Mouse (Mus musculus) limb, embryonic 13.5 days (tissue): ENCODE data around the gene Cd68. TPM values are rescaled to one million over a fixed set of nuclear protein-coding genes. Genes with fewer than 3 reads are reported as not detected.
A peak's percentile ranks its signal among the peaks of the same experiment; 100 is the strongest.
"Not testable (repeated sequence)": the region's sequence is repeated elsewhere in the genome, so short reads cannot be mapped to it uniquely, and the experiment has no call there.

Source experiments
- ATAC-seq: fragments of 200-750 bp; cut with Nextera tagmentation; 2 replicates; pipeline ENCODE4 v1.8.0; 2017; ENCODE audit warnings: low read depth, moderate number of reproducible peaks, moderate TSS enrichment; ENCODE audit not compliant: low FRiP score
- H3K27ac ChIP-seq: fragments of 300-500 bp; sonication (generic); 2 replicates; pipeline ENCODE4 v1.5.1; 2015; ENCODE audit warnings: inconsistent platforms, mild to moderate bottlenecking, moderate library complexity
- H3K27me3 ChIP-seq: fragments of 300-500 bp; sonication (generic); 2 replicates; pipeline ENCODE4 v1.6.1; 2015; ENCODE audit warnings: mild to moderate bottlenecking, inconsistent platforms
- H3K36me3 ChIP-seq: fragments of 300-500 bp; sonication (generic); 2 replicates; pipeline ENCODE4 v1.6.1; 2015; ENCODE audit warnings: inconsistent platforms, mild to moderate bottlenecking, moderate library complexity
- H3K4me1 ChIP-seq: fragments of 300-500 bp; sonication (generic); 2 replicates; pipeline ENCODE4 v1.6.1; 2015; ENCODE audit warnings: inconsistent platforms
- H3K4me2 ChIP-seq: fragments of 300-500 bp; sonication (generic); replicated peaks from 2 replicates; pipeline ENCODE4 v1.6.1; 2015; ENCODE audit warnings: inconsistent platforms, mild to moderate bottlenecking, moderate library complexity
- H3K4me3 ChIP-seq: fragments of 300-500 bp; sonication (generic); 2 replicates; pipeline ENCODE4 v1.5.1; 2015; ENCODE audit warnings: moderate library complexity, mild to moderate bottlenecking, inconsistent platforms
- H3K9ac ChIP-seq: fragments of 300-500 bp; sonication (generic); 2 replicates; pipeline ENCODE4 v1.6.1; 2015; ENCODE audit warnings: mild to moderate bottlenecking, inconsistent platforms
- H3K9me3 ChIP-seq: fragments of 300-500 bp; sonication (generic); 2 replicates; pipeline ENCODE4 v1.6.1; 2016; ENCODE audit warnings: inconsistent platforms
- WGBS: fragments of 180-500 bp; shearing (Covaris S2); methylation state at CpG from one replicate; pipeline ENCODE4 v1.1.7; 2015; 5-methylcytosine and 5-hydroxymethylcytosine counted together
- polyA plus RNA-seq: library from polyadenylated mRNA; unstranded; fragments of >200 nt; fragmentation: Nextera tagmentation; extraction: Ambion mirVana; gene quantifications from 2 replicates; pipeline ENCODE4 v1.2.1, GENCODE M21; 2015

Cd68 gene
- polyA plus RNA-seq, 1 experiment from 2014 or later, result 14.8 TPM

DNA sequence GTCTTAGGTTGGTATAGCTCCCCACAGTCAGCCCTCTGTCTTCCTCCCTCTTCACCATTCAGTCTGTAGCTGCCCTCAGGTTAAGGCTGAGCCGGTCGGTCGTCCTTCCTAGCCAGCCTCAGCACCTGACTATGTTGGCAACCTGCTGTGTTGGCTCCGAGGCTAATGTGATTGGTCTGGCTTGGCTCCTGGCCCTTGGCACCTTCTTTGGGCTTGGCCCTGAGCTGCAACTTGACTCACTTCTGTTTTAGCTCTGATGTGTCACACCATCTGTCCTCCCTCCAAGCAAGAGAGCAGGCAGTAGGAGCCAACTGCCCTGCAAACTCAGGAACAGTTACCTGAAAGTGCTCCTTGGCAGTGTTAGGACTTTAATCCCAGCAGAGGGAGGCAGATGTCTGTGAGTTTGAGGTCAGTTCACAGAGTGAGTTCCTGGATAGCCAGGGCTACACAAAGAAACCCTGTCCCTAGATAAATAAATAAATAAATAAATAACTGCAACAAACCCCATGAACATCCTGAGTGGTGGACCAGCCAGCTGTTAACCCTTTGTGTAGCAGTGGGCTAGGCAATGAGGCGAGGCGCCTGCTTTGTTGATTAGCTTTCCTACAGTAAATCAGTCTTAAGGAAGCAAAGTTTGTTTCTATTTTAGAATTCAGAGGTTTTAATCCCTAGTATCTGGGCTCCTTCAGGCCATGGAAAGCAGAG, 41.0 kb upstream of the Cd68 start:
- ATAC-seq, result no peak
- no peak overlapping the region for H3K4me3 ChIP-seq
- WGBS, result 46% methylated on average over 6 of the region's 6 CpGs

DNA sequence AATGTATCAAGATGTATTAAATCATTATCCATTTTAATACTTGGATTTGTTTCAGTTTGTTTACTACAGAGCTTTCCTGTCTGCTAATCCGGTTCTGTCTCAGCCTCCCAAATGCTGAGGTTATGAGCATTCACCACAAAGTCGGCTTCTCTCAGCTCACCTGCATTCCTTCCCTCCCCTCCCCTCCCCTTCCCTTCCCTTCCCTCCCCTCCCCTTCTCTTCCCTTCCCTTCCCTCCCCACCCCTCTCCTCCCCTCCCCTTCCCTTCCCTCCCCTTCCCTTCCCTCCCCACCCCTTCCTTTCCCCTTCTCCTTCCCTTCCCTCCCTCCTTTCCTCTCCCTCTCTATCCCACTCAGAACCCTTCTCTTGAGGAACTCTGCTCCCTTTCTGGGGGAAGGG, 38.7 kb upstream of the Cd68 start:
- WGBS, result 42% methylated on average over 2 of the region's 2 CpGs
- no peak overlapping the region for H3K4me3 ChIP-seq

More for the DNA sequence above, 41.0 kb upstream of the Cd68 start:
- H3K4me1 ChIP-seq, result peaks cover 12% of the 10 kb centered on the region
- no peak overlapping the region for H3K9ac ChIP-seq
- H3K36me3 ChIP-seq, result no peaks in the 10 kb centered on the region
- H3K9me3 ChIP-seq, result no peaks in the 10 kb centered on the region
- no peak overlapping the region for H3K4me2 ChIP-seq
- no peak overlapping the region for H3K27ac ChIP-seq
- no peaks in the 10 kb centered on the region for H3K27me3 ChIP-seq

DNA sequence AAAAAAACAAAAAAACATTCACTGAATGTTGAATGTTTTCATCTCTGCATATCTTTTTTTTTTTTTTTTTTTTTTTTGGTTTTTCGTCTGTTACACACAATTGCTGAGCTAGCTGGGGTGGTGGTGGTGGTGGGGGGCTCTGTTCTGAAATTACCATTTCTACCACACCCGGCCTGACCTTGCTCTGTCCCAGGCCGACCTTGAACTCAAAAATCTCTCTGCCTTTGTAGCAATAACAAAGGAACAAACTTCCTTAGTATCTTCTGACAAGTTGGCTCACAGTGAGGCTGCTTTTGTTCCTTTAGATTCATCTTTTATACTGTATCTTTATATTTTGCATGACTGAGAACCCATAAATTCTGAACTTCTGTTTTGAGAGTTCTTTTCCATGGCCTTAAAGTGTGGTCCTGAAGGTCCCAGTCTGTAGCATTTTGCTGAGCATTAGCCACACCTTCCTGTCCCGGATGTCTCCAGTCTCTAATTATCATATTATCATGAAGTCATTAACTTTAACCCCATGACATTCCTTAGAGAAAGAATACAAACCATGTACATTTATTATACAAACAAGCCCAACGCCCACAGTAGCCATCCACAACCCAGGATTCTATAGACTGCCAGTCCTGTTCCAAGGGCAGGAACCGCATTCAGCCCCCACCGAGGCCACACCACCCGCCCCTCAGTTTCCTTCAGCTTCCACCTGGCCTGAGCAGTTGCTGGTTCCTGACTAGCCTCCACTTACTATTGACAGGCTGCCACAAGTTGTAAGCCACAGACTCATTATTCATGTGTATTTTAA, 38.1 kb upstream of the Cd68 start:
- no peaks in the 10 kb centered on the region for H3K36me3 ChIP-seq
- no peaks in the 10 kb centered on the region for H3K27me3 ChIP-seq
- no peaks in the 10 kb centered on the region for H3K9me3 ChIP-seq
- H3K4me2 ChIP-seq, result no peak overlapping the region
- ATAC-seq, result no peak
- no peak overlapping the region for H3K27ac ChIP-seq
- H3K4me1 ChIP-seq, result peaks cover 2% of the 10 kb centered on the region
- WGBS, result 70% methylated on average over 8 of the region's 8 CpGs
- H3K4me3 ChIP-seq, result no peak overlapping the region
- H3K9ac ChIP-seq, result no peak overlapping the region

More for the DNA sequence above, 38.7 kb upstream of the Cd68 start:
- Histone ChIP-seq H3K9ac (no peak overlapping the region), H3K4me2 (no peak overlapping the region), H3K36me3 (no peaks in the 10 kb centered on the region), H3K9me3 (no peaks in the 10 kb centered on the region), H3K27me3 (no peaks in the 10 kb centered on the region), H3K4me1 (peaks cover 8% of the 10 kb centered on the region), H3K27ac (no peak overlapping the region)
- ATAC-seq, result no peak

DNA sequence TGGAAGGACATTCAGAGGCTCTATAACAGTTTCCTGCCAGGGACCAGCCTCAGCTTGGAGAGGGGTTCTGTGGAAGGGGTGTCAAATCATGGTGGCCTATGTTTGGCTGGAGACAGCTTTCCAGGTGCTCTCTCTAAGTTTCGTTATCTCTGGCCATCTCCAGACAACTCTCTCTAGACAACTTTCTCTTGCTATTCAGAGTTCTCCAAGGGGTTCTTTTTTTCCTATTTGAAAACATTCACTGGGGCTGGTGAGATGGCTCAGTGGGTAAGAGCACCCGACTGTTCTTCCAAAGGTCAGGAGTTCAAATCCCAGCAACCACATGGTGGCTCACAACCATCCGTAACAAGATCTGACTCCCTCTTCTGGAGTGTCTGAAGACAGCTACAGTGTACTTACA, 37.4 kb upstream of the Cd68 start:
- H3K4me2 ChIP-seq, ATAC-seq, H3K9me3 ChIP-seq, H3K9ac ChIP-seq, H3K36me3 ChIP-seq, H3K27ac ChIP-seq, H3K27me3 ChIP-seq, H3K4me1 ChIP-seq, H3K4me3 ChIP-seq: not testable (repeated sequence)
- 72% methylated on average over 3 of the region's 3 CpGs for WGBS

DNA sequence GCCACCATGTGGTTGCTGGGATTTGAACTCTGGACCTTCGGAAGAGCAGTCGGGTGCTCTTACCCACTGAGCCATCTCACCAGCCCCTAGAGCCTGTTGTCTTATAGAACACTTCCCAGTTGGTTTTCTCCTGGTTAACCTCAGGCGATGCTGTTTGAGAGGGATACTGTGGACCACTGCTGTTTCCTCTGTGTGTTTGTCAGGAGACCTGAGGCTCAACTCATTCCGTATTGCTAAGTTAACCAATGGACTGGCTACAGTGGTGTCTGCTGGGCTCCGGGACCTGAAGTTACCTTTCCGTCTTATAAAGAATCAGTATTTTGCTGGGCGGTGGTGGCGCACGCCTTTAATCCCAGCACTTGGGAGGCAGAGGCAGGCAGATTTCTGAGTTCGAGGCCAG, 36.9 kb upstream of the Cd68 start:
- H3K4me2 ChIP-seq, H3K4me3 ChIP-seq, ATAC-seq, H3K27me3 ChIP-seq, H3K9me3 ChIP-seq, H3K9ac ChIP-seq, H3K36me3 ChIP-seq, H3K4me1 ChIP-seq, H3K27ac ChIP-seq: not testable (repeated sequence)
- WGBS, result 94% methylated on average over 10 of the region's 10 CpGs

DNA sequence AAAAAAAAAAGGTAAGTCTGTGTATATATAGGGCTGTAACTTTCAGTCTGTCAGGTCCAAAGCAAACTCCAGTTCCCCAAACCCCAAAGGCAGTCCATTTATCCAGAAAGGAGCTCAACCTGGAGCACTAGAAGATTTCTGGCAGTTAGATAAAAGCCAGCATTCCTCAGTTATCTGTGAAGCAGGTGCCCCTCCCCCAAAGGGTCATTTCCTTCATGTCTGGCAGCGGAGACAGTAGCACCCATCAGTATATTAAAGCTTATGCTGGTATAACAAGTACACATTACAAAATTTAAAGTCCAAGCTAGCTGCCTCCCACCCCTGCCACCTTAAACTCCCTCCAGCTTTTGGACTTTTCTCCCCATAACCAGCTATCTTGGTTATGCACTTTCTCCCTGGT, 33.6 kb upstream of the Cd68 start:
- H3K4me3 ChIP-seq, result no peak overlapping the region
- H3K27me3 ChIP-seq, result no peaks in the 10 kb centered on the region
- no peaks in the 10 kb centered on the region for H3K36me3 ChIP-seq
- H3K27ac ChIP-seq, result no peak overlapping the region
- no peak overlapping the region for H3K9ac ChIP-seq
- WGBS, result 61% methylated on average over 1 of the region's 1 CpGs
- H3K9me3 ChIP-seq, result no peaks in the 10 kb centered on the region
- H3K4me2 ChIP-seq, result no peak overlapping the region
- peaks cover 15% of the 10 kb centered on the region for H3K4me1 ChIP-seq
- ATAC-seq, result no peak

DNA sequence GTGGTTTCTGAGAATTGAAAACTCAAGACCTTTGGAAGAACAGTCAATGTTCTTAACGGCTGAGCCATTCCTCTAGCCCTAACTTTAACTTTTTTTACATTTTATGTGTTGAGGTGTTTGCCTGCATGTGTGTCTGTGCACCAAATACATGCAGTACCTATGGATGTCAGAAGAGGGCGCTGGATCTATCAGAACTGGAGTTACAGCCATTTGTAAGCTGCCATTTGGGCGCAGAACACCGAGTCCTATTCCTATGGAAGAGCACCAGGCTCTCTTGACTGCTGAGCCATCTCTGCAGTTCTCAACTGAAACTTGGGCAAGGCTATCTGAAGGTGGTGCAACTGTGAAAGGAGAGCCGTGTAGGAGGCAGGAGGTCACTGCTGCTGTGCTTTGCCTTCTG, 32.6 kb upstream of the Cd68 start:
- Histone ChIP-seq H3K4me1 (peaks cover 15% of the 10 kb centered on the region), H3K4me3 (no peak overlapping the region), H3K9me3 (no peaks in the 10 kb centered on the region), H3K4me2 (no peak overlapping the region), H3K9ac (no peak overlapping the region), H3K36me3 (no peaks in the 10 kb centered on the region), H3K27me3 (no peaks in the 10 kb centered on the region), H3K27ac (no peak overlapping the region)
- 67% methylated on average over 5 of the region's 5 CpGs for WGBS
- ATAC-seq, result no peak

DNA sequence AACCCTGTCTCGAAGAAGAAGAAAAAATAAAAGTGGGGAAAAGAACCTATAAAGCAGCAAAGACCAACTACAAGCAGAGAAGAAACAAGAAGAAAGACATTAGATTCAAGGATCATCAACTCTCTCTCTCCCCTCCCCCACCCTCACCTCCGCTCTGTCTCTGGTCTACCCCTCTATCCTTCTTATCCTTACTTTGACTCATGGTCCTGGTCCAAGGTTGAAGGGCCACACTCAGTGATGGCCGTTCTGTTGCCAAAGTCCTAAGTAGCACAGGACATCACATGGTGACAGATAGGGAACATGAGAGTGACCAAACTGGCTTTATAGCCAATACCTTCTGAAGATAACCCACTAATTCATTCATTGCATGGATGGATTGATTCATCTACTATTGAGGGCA, 31.4 kb upstream of the Cd68 start:
- H3K36me3 ChIP-seq, result no peaks in the 10 kb centered on the region
- peaks cover 15% of the 10 kb centered on the region for H3K4me1 ChIP-seq
- H3K27ac ChIP-seq, result no peak overlapping the region
- no peak overlapping the region for H3K4me2 ChIP-seq
- H3K4me3 ChIP-seq, result no peak overlapping the region
- WGBS, result 90% methylated on average over 3 of the region's 3 CpGs
- no peak for ATAC-seq
- H3K9me3 ChIP-seq, result no peaks in the 10 kb centered on the region
- no peak overlapping the region for H3K9ac ChIP-seq
- no peaks in the 10 kb centered on the region for H3K27me3 ChIP-seq

DNA sequence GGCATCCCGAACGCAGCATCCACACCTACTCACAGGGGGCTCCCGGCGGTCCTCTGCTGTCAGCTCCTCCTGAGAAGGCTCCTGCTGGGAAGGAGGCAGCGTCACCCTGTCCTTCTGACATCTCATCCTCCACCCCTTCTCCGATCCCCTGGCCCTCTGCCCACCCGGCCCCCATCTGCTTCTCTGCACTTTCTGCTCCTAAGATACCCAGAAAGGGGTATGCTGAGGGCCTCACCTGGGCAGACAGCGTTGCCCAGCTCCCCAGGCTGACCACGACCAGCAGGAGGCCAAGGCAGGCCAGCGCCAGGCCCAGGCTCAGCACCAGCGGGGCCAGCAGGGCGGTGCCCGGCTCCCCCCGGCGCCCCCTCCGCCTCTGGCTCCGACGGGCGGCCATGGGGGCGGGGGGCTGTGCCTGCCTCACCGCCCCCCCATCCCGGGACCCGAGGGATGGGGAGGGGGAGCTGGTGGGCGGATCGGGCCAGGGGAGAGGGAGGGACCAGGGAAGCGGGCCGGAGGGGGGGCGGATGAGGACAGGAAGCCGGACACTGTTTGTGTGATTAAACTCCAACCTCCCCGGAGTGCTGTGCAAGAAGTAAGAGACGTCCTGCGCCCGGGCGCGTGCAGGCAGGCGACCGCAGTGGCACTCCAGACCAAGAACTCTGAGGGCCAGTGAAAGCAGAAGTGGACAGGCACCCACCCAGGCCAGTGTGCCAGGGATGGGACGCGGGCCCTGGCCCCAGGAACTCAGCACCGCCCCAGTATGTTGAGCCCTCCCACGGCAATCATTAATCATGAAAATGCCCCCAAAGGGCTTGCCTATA, 29.6 kb upstream of the Cd68 start, which contains the start of the genes Tnfsf12 and Tnfsfm13:
Gene Tnfsf12, minus strand, starts transcription at position 489 of the 821 bp plus-strand sequence.
Gene Tnfsfm13, minus strand, starts transcription at position 738 of the 821 bp plus-strand sequence.
- peak; percentile 77 for ATAC-seq
- under 1% methylated on average over 32 of the region's 41 CpGs for WGBS
- Histone ChIP-seq H3K27me3 (no peaks in the 10 kb centered on the region), H3K36me3 (no peaks in the 10 kb centered on the region), H3K9ac (peak within 1 kb of the TSS; percentile 79), H3K9me3 (no peaks in the 10 kb centered on the region), H3K4me3 (peak within 1 kb of the TSS; percentile 57), H3K27ac (peak within 1 kb of the TSS; percentile 81), H3K4me2 (peak within 1 kb of the TSS; percentile 91), H3K4me1 (peaks cover 15% of the 10 kb centered on the region)

DNA sequence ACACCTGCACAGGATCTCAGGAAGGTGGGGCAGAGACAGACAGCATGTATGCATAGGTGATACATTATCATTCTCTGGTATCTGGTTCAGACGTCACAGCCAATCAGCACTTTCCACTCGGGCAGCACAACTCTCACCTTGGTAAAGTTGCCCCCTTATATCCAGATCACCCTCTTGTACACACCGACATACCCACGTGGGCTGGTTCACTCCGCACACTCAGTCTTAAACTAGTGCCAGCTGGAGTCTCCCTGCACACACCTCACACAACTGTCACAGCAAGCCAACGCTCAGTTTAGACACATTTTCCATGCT, 29.1 kb upstream of the Cd68 start:
- WGBS, result 18% methylated on average over 6 of the region's 6 CpGs
- Histone ChIP-seq H3K27me3 (no peaks in the 10 kb centered on the region), H3K9me3 (no peaks in the 10 kb centered on the region), H3K4me3 (peak overlapping the region; percentile 57), H3K4me2 (peak overlapping the region; percentile 91), H3K4me1 (peaks cover 15% of the 10 kb centered on the region), H3K27ac (peak overlapping the region; percentile 81), H3K9ac (peak overlapping the region; percentile 79), H3K36me3 (no peaks in the 10 kb centered on the region)
- ATAC-seq, result peak; percentile 58; the same call in 1 of the 2 replicates

DNA sequence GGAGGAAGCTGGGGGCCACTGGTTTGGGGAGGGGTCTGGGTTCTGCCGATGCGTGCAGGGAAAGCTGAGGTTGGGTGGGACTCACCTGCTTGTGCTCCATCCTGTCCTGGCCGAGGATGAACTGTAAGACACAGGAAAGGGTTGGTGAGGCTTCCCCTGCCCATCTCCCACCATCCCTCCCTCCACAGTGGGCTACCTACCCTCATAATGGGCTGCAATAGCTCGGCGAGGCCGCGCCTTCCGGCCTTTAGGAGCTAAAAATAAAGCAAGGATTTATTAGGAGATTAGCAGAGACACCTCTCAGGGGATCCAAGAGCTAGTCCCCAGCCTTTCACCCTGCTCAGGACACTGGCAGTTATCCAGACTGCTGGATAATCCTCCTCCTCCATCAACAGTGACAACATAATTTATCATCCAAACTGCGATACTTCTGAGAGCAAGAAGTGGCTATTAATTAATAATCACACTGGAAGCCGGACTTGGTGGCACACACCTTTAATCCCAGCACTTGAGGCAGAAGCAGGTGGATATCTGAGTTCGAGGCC, 27.5 kb upstream of the Cd68 start:
- no peak overlapping the region for H3K4me3 ChIP-seq
- peaks cover 15% of the 10 kb centered on the region for H3K4me1 ChIP-seq
- H3K27me3 ChIP-seq, result no peaks in the 10 kb centered on the region
- no peak overlapping the region for H3K4me2 ChIP-seq
- H3K36me3 ChIP-seq, result no peaks in the 10 kb centered on the region
- no peak overlapping the region for H3K27ac ChIP-seq
- no peak for ATAC-seq
- H3K9ac ChIP-seq, result no peak overlapping the region
- no peaks in the 10 kb centered on the region for H3K9me3 ChIP-seq
- WGBS, result 55% methylated on average over 11 of the region's 11 CpGs

DNA sequence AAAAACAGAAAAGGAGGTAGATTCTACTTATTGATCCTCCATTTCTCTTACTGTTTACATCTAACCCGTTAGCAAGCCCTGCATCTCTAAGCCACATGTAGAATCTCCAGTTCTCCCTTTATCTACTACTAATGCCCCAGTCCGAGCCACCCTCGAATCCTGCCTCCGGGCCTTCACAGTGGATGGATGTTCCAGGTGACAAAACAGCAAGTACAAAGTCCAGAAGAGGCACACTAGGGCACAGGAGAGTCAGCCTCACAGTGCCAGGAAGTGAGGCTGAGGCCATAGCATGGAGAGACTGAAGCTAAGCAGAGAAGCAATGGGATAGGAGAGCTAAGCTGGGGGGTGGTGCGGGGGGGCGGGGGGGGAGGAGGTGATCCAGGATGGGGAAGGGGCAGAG, 26.9 kb upstream of the Cd68 start:
- no peak overlapping the region for H3K27ac ChIP-seq
- no peaks in the 10 kb centered on the region for H3K27me3 ChIP-seq
- no peak overlapping the region for H3K9ac ChIP-seq
- 93% methylated on average over 6 of the region's 6 CpGs for WGBS
- H3K9me3 ChIP-seq, result no peaks in the 10 kb centered on the region
- no peak overlapping the region for H3K4me3 ChIP-seq
- H3K4me2 ChIP-seq, result no peak overlapping the region
- peaks cover 15% of the 10 kb centered on the region for H3K4me1 ChIP-seq
- no peak for ATAC-seq
- H3K36me3 ChIP-seq, result no peaks in the 10 kb centered on the region
